Mouse (Mus musculus): Measurements from ENCODE around the gene Ccdc42. TPM values are rescaled to one million over a fixed set of nuclear protein-coding genes. Genes with fewer than 3 reads are reported as not detected.

Ccdc42 gene
- total and polyA plus RNA-seq, 3 experiments: not detected

Other genes with a start within 250 kb of the Ccdc42 start
- 0.38 and 0.59 TPM in 2 replicates for gene Ntn1, start 186.2 kb upstream of the Ccdc42 start, total RNA-seq (2012; rRNA removed)
- gene Ntn1, start 186.2 kb upstream of the Ccdc42 start, total RNA-seq (2014; rRNA removed): 0.47 and 0.54 TPM in 2 replicates
- gene Ntn1, start 186.2 kb upstream of the Ccdc42 start, polyA plus RNA-seq (2012; ENCODE audit: insufficient read length, low read depth): 0.78 and 1.2 TPM in 2 replicates
- 5.7 and 8.3 TPM in 2 replicates for gene Pik3r5, start 154.9 kb upstream of the Ccdc42 start, total RNA-seq (2012; rRNA removed)
- 2.9 and 3.5 TPM in 2 replicates for gene Pik3r5, start 154.9 kb upstream of the Ccdc42 start, total RNA-seq (2014; rRNA removed)
- 7.3 and 9.4 TPM in 2 replicates for gene Pik3r5, start 154.9 kb upstream of the Ccdc42 start, polyA plus RNA-seq (2012; ENCODE audit: insufficient read length, low read depth)
- 88.4 and 102 TPM in 2 replicates for gene Pik3r6, start 84.0 kb upstream of the Ccdc42 start, total RNA-seq (2012; rRNA removed)
- 80.9 and 82.9 TPM in 2 replicates for gene Pik3r6, start 84.0 kb upstream of the Ccdc42 start, total RNA-seq (2014; rRNA removed)
- 90.2 and 95.9 TPM in 2 replicates for gene Pik3r6, start 84.0 kb upstream of the Ccdc42 start, polyA plus RNA-seq (2012; ENCODE audit: insufficient read length, low read depth)
- 4.1 and 4.2 TPM in 2 replicates for gene Mfsd6l, start 30.8 kb upstream of the Ccdc42 start, total RNA-seq (2012; rRNA removed)
- gene Mfsd6l, start 30.8 kb upstream of the Ccdc42 start, total RNA-seq (2014; rRNA removed): 4.0 and 5.1 TPM in 2 replicates
- gene Mfsd6l, start 30.8 kb upstream of the Ccdc42 start, polyA plus RNA-seq (2012; ENCODE audit: insufficient read length, low read depth): 6.4 and 7.2 TPM in 2 replicates
- gene Myh10, start 104.5 kb downstream of the Ccdc42 start, total RNA-seq (2012; rRNA removed): 0.38 and 0.46 TPM in 2 replicates
- 0.62 and 1.1 TPM in 2 replicates for gene Myh10, start 104.5 kb downstream of the Ccdc42 start, total RNA-seq (2014; rRNA removed)
- gene Myh10, start 104.5 kb downstream of the Ccdc42 start, polyA plus RNA-seq (2012; ENCODE audit: insufficient read length, low read depth): 2.7 and 3.1 TPM in 2 replicates